Mouse (Mus musculus) kidney, postnatal 36 days (tissue): ENCODE measurements at regions not wholly inside any gene's neighbourhood (a gene's known extent, or its start where the extent isn't known, plus 50 kb on each side); places are given as distances from the start of the nearest gene placed in this dataset.

Experiments used
- DNase-seq, 2 experiments: peaks; one replicate each; pipeline ENCODE4 v3.0.0; 2021 to 2022; ENCODE audit warnings: mixed read lengths in 2 of 2

DNA sequence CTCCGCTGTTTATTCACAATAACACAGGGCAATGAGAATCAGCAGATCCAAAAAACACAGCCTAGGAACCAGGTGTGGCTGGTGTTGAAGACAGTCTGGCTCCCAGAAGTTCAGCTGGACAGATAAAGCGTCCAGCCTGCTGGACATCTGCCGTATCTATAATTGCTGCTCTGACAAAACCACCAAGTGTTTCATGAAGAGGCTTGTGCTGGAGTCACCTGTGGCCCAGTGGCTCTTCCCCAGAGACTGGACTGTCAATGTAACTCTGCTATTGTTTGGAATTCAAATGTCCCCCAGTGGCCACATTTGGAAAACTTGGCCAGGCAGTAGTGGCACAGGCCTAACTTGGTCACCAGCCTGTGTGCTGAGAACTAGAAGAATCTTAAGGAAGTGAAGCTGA, 247.0 kb upstream of the Cited2 start:
- no peak for DNase-seq

DNA sequence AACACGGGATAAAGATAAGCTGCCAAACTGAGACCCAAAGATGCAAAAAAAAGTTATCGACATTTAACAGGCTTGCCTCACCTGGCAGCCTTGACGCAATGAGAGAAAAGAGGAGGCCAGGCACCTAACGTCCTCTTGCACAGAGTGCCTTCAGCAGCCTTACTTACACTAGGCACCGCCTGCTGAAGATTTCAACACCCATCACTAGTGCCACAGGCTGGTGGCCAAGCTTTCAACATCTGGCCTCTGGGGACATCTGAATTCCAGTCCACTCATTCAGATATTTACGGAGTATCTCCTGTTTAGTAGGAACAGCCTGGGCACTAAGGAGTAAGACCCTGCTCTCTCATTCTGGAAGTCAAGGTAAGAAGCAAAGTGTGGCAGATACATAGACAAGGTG, 246.3 kb upstream of the Cited2 start:
- no peak for DNase-seq

DNA sequence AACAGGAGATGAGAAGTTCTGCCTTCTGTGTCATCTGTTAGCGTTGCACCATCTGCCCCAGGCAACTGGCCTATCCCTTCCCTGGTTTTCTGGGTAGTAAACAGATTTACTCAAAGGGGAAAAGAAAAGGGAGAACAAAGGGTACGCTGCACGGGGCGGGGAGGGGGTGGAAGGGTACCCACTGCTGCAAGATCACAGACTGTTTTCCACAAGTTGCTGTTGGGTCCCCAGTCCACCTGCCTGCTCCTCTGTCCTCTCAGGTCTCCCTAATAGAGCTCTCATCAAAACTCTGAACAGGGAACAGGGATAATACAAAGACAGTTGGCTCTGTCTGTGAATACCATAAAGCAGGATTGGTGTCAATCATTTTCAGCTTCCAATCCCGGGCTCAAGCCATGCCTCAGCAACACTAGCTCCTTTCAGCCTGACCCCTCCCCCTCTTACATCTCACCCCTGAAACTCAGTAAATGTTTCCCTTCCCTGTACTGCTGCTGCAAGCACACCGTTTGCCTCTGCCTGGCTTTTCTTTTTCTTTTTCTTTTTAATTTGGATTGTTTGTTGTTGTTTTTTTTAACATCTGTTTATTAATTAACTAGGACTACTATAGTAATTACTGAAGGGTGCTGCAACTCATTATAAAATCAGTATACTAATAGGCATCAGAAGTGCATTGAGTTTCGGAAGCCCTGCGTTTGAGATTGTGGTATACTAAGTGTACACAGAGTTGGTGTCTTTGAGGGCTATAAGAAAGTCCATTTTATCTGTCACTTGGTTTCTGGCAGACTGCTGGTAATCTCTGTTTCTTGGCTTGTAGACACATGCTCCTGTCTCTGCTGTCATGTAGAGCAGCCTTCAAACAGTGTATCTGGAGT, 244.0 kb upstream of the Cited2 start:
- DNase-seq = no peak

DNA sequence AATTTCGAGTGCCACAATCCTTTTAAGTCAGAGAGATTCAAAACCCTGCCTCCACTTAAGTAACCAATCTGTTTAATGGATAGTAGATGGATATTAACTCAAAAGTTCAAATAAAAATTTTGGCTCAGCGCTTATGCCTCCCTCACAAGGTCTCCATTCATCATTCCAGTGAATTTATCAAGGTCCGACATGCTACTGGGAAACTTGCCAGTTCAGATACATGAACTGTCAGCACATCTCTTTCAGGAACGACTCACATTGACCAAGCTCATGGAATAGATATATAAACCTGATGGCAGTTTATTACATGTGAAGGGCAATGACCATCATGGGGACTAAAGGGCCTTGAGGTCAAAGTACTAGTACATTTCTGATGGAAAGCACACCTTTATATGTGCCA, 240.3 kb upstream of the Cited2 start:
- no peak for DNase-seq

DNA sequence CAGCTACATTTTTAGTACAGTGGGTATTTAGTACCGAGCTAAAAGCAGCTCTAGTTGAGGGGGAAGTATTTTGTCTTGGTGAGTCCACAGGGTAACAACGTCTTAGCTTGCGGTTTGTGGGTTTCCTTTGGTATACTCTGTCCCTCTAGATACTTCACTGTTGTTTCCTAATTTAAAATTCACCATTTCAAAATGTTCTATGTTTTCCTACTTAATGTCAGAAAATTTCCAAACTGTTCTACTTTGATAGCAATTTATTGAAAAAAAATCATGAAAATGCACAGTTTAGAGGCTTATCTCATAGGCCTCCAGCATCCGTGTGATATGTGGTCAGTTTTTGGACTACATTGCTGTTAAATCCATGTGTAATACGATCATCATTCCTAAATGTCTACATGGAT, 238.0 kb upstream of the Cited2 start:
- no peak for DNase-seq

DNA sequence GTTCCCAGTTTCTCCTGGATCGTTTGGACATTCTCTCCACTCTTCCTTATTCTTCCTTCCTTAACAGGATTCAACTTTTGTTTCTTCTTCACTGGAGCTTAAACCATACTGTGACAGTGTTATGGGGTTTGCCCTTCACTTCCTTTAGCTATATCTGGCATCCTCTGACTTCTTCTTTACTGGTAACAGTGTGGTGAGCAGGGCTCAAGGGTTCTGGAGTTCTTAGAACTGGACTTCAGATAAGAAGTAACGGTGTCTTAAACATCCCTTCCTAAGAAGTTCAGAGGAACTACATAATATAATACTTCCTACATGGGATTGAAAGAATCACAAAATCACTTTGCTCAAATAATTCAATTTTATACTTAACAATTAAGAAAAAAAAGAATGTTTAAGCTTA, 237.5 kb upstream of the Cited2 start:
- no peak for DNase-seq

DNA sequence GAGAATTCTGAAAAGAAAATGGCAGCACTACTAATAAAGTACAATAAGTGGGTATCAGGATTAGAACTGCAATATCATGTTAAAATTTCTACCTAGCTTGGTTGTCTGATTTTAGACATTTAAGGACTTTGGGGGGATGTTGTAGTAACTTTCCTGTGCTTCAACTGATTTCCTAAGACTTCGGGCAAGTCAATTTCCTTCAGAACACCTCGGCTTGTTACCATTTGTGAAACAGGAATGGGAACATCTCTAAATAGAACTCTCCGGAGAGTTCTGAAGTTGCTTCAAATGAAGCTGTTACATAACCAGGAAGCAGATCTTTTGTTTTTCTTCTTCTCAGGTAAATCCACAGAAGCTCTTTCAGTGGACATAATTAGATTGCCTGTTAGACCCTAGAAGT, 237.0 kb upstream of the Cited2 start:
- DNase-seq = no peak

DNA sequence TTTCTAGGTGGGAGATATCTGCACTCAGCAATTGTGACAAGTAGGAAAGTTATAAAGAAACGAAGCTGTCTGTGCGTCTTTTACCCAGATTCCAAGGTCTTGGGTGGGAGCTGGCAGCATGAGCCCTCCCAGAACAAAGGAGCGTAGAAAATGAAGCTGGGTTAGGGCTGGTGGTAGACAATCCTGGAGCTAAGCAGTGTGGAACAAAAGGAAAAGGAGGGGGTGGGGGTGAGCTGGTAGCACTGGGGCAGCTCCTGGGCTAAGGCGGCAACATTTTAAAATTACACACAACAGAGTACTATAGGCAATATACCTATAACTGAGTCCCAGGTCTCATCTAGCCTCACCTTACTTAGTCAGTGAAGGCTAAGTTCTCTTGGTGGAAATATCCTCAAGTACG, 235.6 kb upstream of the Cited2 start:
- DNase-seq = no peak

DNA sequence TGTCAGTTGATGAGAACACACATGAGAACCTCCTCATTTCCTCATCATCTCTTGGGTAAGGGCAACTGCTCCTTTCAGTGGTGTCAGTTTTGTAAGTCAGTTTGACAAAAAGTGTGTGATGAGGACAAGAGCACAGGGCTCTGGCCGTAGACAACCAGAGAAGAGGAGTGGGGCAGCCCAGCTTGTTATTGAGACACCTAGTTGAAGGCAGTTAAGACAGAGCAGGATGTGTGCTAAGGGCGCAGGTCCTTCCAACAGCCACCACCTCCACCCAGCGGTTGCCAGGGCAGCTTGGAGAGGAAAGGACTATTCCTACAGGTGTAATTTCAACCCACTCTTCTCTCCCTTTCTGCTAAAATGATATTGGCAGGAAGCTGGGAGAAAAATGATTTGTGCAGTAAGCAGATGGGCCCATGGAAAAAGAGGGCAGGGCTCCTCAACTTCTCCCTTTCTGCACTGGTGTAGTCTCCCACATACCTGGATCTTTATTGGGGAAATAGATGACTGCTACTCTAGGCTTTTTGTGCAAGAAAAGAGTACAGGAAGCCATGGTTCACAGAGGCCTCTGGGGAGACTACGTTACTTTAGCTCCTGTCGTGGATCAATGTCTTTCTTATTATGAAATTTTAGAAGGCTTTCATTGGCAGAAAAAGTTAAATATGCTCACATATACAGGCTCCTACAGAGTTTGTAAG, 231.3 kb upstream of the Cited2 start:
- DNase-seq = no peak

DNA sequence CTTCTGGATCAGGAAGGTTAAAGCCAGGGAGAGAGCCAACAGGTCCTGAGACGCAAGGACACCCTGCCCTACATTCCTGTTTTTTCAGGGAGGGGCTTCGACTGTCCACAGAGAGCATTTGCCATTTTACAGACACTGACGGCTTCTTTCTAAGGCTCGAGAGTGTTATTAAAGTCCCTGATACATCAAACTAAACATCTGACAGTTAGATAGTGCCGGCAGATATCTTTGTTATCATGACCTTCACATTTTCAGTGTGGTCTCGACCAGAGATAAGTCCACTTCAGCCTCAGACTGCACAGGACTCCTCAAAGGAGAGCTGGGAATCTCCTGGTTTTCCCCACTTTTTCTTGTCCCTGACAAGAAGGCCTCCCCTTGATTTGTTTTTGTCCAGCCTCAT, 229.9 kb upstream of the Cited2 start:
- DNase-seq = no peak

DNA sequence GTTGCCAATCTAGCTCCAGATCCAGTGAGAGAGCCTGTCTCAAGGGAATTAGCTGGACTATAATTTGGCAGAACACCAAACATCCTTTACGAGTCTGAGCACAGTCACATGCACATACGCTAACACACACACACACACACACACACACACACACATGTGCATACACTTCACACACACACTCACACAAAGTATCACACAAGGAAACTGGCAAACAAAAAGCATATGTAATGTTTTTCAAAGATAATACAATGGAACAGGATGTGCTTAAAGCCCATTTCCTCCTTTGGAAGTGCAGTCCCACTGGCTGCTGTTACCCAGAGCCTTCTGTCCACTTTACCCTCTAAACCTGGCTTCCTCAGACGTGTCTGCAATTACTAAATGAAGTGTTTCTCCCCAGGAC, 226.2 kb upstream of the Cited2 start:
- no peak for DNase-seq

DNA sequence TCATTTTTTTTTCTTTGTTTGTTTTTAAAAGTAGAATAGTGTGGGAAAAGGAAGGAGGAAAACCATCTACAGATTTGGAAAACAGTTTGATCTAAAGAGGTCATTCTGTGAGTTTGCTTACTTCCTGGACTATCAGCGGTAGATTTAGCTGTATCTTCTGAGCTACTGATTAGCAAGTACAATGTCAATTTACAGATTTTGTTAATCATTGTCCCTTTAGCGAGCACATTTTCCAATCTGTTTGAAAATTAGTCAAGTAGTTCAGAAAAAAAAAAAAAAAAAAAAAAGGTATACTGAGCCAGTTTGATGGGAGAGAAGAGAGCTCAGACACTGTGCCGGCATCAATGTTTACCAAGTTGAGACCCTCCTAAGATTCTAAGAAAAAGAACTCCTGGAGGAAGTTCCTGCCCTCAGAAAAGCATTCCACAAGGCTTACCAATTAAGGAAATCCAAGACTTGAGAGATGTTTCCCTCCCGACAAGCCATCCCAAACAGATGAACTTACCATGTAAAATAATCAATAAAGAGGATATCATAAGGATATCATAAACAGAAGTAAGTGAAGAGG, 212.3 kb upstream of the Cited2 start:
- DNase-seq = peak in 1 of 2 experiments; percentile 37

DNA sequence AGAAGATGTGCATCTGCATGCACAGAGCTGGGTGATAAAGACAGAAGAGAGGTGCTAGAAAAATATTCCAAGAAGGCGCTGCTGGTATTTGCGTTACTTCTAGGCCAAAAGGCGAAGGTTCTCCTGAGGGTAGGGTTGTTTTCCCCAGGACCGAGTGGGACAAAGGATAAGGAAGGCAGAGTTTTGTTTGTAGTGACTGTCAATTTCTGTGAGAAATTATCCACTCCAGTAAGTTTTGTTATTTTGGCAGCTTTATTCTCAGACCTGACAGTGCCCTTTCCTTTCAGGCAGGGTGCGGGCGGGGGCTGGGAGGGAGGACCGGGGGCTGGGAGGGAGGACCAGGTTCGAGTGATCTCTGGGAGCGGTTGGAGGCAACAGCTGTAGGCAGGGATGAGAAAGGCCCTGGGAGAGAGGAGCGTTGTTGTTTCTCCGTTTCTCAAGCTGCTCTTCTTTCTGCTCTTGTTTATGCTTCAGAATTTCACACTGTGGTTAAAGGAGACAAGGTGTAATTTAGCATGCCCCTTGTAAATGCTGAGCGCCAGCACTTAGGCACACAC, 211.2 kb upstream of the Cited2 start:
- DNase-seq = peak; percentile 29 to 45

DNA sequence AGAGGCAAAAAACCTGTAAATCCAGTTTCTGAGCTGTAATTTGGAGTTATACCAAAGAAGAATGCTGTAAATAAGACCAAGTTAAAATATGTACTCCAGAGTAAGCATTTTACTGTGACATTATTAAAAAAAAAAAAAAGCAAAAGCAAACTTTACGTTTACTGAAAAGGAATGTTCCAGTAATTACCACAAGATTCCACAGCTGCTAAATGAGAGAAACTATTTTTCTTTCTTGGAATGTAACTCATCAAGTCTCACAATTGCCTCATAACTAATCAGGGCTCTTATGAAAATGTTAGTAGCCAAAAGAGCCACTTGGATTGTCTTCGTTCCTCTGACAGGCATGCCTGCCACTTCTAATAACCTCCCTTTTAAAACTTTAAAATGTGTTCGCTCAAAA, 210.5 kb upstream of the Cited2 start:
- no peak for DNase-seq

DNA sequence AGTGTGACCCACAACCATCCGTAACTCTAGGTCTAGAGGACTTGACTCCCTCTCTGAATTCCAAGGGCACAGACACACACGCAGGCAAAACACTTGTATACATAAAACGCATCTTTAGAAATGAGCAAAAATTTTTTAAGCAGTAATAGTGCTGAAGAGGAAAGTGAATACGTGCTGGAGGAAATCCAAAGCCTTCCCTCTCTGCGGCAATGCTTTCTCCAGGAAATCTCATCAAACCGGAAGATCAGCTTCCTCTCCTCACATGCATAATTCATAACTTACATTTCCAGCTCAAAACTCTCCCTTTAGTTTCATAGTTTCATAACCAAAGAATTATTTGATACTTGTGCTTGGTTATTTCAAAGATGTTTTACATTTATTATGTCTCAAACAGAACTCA, 209.3 kb upstream of the Cited2 start:
- no peak for DNase-seq

DNA sequence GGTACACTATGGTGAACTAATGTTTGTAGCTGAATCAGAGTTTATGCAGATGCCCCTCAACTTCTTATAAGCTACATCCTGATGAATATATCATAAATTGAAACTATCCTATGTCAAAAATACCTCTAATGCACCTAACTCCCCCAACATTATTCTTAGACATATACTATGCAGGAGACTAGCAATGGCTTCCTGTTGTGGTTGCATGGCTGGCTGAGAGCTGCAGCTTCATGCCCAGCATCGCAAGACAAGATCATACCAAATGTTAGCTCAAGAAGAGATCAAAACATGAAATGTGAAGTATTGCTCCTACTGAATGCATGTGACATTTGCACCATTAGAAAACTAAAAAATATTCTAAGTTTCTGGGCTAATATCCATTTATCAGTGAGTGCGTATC, 206.9 kb upstream of the Cited2 start:
- no peak for DNase-seq

DNA sequence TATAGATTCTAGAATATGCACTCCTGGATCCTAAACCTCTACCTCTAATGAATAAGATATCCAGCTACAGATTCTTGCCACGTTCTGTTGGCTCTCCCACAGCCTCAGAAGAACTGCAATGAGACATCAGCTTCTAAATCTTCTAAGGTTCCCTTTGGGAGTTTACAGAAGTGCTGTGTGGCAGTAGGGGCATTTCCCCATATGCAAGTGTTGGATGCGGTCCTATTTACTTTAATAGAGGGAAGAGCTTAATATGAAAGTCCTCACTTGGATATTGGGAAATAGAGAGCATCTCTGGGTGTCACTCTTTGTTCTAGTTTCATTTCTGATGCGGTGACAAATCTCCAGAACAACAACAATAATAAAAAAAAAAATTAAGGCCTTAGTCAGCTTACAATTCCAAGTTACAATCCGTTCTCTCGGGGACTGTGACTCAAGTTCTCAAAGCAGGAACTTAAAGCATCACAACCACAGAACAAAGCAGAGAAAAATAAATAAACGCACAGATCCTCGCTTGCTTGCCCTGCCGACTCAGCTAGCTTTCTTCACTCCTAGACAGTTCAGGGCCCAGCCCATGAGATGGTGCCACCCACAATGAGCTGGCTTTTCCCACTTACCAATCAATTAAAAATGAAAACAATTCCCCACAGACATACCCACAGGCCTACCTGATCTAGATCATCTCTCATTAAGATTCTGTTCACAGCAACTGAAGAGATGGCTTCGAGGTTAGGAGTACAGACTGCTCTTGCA, 204.4 kb upstream of the Cited2 start:
- DNase-seq = no peak

DNA sequence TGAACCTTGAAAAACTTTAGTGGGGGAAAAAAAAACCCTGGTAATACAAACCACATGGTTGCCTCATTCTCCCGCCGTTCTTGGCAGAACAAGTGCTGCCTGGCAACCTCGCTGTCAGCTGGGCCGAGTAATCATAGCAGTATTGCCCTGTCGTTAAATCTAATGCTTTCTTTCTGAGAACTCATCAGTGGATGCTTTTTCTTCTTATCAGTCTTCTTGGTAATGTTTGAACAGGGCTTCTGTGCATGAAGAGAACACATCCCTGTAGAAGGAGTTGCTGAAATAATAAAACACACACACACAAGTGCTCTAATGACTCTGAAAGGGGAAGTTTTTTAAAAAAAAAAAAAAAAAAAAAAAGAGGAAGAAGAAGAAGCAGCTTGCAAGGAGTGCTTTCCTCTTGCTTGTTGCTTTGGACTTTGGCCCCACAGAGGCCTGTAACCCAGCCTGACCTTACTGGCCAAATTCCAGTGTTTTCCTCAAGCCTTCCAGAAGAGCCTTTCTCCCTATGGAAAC, 200.9 kb upstream of the Cited2 start:
- peak; percentile 82 to 89 for DNase-seq

DNA sequence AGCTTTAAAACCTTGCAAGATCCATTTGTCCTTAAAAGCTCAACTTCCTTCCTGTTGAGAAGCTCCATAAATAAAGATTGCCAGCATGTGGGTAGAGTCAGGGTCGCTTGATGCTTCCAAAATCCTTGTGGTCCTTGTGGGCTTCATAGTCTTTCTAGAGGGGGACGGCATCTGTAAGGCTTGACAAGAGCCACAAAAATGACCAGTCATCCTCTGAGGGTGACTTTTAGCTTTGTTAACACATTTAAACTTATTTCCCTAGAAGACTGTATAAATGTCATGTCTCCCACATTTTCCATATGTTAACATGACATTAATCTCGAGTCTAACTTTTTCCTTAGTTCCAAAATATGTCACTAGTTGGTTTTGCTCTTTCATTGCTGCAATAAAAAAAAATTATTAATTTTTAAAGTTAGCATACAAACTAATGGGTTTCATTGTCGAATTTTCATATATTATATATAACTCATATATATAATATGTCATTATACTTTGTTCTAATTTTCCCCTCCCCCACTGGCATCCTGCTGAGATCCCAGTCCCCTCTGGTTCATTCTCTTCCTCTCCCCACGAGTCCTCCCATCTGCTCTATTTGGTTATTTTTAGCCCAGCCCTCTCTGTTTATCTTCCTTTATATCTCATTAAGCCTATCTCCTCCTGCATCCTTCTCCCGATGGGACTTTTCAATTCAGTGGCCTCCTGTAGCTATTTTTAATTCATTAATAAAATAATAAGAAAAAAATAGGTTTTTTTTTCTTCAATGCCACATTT, 199.3 kb upstream of the Cited2 start:
- DNase-seq = no peak

DNA sequence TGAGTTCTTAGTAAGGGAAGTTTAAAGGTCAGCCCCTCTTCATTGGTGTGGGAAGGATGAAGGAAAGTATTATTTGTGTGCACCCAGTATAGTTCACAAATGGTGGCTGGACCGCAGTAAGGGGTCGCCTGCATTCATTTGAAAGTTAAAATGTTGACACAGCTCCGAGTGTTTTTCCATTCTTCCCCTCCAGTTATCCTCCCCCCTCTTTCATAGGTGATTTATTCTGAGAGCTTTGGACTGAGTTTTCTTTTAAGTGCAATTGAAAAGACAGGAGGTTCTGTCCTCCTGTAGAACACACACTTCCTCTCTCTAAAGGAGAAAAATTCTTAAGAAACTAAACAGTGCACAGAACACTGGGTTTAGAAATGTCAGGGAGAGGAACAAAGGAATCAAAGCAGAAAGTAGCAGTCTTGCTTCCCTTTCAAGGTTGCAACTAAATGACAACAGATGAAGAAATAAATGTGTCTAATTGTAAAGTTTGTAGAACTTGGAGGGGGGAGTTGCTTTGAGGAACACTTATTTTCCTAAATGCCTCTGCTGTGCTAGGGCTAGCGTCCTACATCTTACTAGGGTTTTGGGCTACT, 195.8 kb upstream of the Cited2 start:
- DNase-seq = peak in 1 of 2 experiments; percentile 49

DNA sequence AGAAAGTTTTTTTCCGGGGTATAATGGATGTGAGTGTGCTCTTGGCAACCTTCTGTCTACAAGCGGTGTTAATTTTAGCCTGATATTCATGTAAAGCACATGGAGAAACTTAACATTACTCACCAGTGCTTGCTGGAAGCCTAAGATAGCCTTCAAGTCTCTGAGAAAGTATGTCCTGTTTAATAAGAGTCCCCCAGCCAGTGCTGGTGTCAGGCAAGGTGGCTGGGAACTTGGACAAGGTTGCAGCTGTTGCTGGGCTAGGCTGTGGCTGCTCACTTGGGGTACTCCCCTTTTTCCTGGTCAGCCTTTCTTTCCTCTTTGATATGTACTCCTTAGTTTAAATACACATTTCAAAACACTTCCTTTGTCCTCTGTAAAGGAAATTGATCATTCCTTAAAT, 194.9 kb upstream of the Cited2 start:
- peak in 1 of 2 experiments; percentile 24 for DNase-seq

DNA sequence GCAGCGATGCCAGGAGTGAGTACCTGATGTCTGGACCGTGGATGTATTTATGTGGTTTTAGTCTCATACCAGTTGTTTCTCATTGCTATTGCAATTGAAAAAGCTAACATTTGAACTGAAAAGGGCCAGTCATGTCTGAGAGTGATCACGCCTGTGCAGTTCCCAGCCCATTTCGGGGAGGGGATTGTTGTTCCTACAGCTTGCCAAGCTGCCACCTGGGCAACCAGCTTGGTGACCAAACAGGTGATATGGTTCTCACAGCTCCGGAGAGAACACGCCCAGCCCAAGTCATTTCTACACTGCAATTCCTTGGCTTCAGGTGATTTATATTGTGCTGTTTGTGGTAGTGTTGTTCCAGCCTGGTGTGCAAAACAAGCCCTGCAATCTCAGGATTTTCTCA, 194.2 kb upstream of the Cited2 start:
- DNase-seq = peak; percentile 24 to 29
